Mouse (Mus musculus) thymus, adult 2 months (tissue): ENCODE measurements around the gene Nupr1.

Experiments
- CTCF ChIP-seq: fragments of 200-500 bp; IDR thresholded peaks from 2 replicates; pipeline ENCODE4 v1.5.1; 2012; ENCODE audit warnings: mild to moderate bottlenecking, control low read depth, low read length, moderate library complexity, borderline replicate concordance; ENCODE audit not compliant: control insufficient read depth, poor library complexity, insufficient read depth; ENCODE audit errors: extremely low read depth
- POLR2A ChIP-seq: fragments of 200-500 bp; IDR thresholded peaks from 2 replicates; pipeline ENCODE4 v1.6.1; 2012; ENCODE audit warnings: mild to moderate bottlenecking, low read length, control low read depth, moderate library complexity; ENCODE audit not compliant: control insufficient read depth, poor library complexity, insufficient read depth; ENCODE audit errors: extremely low read depth

GRCm38 (mm10) chr7:126659771-126660170, 29.1 kb upstream of the Nupr1 start:
- no peak for TF ChIP-seq POLR2A
- TF ChIP-seq CTCF = no peak
